Mouse (Mus musculus) fat pad, adult 2 months (tissue): Measurements from ENCODE around the gene Tmsb15a.
"Not testable (repeated sequence)": the region's sequence is repeated elsewhere in the genome, so short reads cannot be mapped to it uniquely, and the experiment has no call there.

Experiments used
- DNase-seq: peaks from one replicate; pipeline ENCODE4 v3.0.0-alpha.2; 2011; ENCODE audit warnings: low read depth, low spot score; ENCODE audit errors: extremely low read depth

The Tmsb15a gene

DNA sequence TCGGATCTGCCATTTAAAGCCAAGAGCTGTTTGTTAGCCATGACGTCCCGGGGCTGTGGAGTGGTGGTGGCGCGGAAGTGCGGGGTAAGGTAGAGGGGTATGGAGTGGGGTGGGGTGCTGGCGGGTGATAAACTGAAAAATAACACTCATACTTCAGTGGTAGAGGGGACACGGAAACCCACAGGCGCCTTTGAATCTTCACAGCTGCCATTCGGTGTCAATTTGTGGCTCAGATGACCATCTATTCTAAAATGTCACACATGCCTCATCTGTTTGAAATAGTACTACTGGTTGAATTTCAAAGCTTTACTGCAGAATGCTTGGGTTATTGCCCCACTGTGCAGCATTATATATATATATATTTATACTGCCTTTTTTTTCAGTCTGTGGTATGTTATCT is at the start of gene Tmsb15a:
TSS of gene Tmsb15a (minus strand) at position 101 of the 400 bp plus-strand sequence.
- no peak for DNase-seq

DNA sequence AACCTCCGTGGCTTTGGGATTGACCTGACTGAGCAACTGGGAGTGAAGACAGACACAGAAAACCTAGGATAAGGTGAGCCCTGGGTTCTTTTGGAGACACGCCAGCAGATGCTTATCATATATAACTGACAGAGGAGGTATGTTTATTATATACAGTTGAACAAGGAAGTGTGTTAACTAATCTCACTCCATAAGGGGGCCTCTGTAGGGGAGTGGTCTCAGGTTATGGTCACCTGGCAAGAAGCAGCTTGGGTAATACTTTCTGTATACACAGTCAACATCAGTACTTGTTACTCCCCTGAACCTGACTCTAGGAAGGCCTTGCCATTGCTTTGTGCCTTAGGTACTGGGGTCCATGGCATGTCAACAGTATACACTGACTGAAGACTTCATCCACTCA is 43.5 kb upstream of the Tmsb15a start:
- DNase-seq: no peak

DNA sequence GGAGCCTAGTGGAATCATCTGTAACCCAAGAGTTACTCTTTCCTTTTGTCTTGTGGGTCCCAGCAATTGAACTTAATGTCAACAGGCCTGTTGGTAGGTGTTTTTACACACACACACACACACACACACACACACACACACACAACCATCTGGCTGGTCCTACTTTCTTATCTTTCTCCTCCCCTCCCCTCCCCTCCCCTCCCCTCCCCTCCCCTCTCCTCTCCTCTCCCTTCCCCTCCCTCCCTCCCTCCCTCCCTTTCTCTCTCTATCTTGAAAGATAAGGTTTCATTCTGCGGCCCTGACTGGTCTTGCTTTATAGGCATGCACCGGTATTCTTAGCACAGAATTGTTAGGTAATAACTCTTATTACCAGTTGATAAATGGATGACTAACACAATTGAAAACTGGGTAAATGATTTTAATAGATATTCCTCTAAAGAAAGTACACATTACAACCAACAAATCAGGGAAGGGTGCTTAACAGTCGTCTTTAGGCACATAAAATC is 43.0 kb upstream of the Tmsb15a start:
- no peak for DNase-seq

DNA sequence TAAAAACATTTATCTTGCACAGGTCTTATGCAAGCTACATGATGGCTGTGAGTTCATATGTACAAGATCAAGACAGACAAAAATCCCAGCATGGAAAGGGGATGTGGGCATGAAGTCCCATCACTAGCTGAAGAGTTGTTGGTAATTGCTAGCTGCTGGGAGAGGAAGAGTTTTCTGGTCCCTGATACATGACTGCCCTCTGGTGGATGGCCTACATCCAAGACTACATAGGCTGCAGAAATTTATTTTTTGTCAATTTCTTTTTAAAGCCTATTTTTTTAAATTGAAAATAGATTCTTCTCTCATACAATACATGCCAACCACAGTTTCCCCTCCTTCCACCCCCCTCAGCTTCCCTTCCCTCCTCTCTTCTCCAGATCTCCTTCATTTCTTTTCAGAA is 36.6 kb upstream of the Tmsb15a start:
- no peak for DNase-seq

DNA sequence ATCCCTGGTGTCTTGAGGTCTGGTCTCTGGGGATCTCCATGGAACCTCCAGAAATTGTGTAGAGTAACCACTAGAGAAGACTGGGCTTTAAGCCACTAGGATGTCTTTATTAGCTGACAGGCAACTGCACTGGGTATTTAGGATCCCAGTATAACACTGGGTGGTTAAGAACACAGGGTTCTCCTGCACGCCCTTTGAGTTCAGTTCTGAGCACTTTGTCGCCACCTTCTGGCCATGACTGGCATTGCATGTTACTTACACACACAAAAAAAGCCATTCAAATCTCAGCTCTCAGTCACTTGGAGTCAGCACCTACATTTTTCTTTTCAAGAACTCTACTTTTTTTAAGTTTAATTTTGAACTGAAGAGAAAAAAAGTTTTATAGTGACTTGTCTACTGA is 27.8 kb upstream of the Tmsb15a start:
- no peak for DNase-seq

DNA sequence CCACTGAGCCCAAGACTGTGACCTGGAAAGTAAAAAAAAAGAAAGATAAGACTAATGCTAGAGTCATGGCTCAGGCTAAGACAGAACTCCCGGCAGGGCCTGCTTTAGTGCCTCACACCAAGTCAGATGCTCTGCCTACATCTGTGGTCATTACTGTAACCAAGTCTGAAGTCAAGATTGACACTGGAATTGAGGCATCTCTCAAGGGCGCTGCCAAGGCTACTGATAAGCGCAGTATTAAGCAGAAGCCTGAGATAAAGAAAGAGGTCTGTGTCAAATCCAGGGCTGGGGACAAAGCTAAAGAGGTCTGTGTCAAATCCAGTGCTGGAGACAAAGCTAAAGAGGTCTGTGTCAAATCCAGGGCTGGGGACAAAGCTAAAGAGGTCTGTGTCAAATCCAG is 20.3 kb upstream of the Tmsb15a start:
- not testable (repeated sequence) for DNase-seq

DNA sequence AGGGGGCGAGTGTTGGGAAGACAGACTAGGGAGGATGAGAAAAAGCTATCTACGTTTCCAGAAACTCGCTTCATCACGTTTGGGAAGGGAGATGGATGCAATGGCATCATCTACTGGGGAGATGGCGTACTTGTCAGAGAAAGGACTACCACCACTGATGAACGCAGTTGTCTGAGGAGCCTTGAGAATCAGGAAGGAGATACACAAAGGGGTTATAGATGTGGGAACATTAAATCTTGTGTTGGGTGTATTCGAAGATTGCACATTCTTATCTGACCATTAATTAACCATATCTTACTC is 17.9 kb upstream of the Tmsb15a start:
- DNase-seq: no peak

DNA sequence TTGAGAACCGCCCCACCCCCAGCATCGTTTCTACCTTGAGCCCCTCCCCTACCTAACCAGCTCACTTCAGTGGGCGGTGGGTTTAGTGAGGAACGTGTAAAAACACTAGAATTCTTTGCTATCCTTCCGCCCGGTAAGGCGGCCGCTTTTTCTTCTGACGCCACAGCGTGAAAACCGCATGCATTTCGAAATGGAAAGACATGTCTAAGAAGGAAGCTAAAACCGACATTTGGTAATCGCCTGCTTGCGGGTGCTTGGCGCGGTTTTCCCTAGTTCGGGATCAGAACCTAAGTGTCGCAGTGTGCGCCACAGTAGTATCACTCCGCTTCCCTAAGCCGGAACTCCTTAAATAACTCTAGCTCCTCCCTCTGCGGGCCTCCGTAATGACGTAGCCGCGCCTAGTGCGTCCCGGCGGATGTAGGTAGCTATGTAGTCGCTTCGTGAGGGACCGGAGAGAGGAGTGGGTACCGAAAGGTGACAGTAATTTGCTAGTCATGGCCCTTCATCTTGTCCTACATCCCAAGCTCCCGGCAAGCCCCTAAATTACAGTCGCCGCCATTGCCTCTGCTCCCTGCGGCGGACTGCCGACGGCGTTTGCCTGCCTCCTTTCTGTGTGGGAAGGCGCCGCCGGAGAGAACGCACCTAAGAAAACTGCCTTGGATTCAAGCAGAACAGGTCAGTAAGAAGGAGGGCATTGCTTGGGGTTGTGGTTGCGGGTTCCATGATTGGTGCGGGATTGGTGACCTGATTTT is 17.4 kb upstream of the Tmsb15a start, which contains the start of the genes Armcx5 and Gprasp1:
TSS of gene Armcx5 (plus strand) at position 430 of the 752 bp plus-strand sequence.
TSS of gene Gprasp1 (plus strand) at position 430 of the 752 bp plus-strand sequence.
- peak; percentile 46 for DNase-seq

DNA sequence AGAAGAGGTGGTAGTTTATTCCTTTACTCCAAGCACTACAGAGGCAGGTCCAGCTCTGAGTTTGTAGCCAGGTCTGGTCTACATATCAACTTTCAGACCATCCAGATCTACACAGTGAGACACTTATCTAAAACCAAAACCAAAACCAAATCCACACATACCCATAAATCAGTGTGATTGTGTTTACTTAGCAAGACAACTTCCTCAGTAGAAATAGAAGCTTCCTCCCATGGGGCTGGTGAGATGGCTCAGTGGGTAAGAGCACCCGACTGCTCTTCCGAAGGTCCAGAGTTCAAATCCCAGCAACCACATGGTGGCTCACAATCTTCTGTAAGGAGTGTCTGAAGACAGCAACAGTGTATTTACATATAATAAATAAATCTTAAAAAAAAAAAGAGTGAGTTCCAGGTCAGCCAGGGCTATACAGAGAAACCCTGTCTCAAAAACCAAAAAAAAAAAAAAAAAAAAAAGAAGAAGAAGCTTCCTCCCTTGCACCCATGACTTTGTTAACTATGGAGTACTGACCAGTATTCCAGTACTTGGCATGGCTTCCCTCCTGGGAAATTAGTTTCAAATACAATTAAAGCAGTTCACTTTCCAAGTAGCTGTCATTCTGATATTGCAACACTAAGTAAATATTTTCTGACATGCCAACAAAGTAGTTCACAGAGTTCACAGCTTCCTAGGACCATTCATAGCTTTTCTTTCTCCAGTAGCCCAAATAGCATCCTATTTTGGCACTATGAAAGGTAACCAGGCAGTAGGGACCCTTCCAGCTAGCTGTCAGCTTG is 13.9 kb upstream of the Tmsb15a start:
- no peak for DNase-seq

DNA sequence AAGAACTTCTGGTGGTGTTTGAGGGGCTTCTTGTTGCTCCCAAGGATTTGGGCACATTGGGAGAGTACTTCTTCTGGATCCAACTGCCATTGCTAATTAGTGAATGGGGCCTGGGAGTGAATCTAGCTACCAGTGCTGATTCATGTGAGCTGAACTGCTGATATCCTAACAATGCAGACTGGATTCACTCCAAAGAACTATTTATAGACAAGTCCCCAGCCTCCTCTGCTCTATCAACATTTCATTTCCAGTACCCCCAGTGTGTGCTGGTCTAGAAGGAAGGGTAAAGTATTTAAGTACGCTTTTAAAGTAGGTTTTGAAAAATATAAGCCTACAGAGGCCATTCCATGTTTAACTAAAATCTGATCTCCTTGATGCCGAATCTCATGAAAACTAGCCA is 12.2 kb downstream of the Tmsb15a start:
- no peak for DNase-seq

DNA sequence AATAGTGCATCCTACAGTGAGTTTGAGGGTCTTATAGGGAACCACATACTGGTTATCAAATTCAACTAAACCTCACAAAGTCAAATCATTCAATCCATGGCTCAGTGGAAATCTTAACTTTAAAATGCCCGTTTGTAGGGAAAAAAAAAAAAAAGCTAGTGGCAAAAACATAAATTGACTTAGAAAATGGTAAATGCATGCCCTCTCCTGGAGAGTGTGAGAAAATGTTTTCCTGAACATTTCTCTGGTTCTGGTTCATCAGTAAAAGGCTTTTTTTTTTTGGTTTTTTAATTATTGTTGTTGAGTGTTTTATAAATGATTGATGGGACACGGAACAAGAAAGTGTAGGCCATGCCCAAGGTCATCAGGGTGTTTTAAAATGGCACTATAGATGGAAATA is 20.7 kb downstream of the Tmsb15a start:
- no peak for DNase-seq

DNA sequence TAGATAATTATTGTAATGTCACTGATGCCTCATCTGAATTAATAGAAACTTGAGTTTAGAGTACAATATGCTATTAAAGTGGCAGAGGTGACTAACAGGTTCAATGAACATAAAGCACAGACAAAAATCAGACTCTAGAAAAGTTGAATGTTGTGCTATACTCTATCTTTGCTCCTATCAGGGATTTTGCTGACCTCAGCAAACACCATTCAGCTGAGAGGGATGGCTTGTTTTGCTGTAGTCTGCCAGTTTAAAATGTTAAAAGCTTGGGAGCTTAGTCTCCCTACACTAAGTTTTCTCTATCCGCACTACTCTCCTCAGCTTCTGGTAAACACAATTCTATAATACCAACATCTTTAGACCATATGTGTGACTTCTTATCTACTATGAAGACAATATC is 21.9 kb downstream of the Tmsb15a start:
- DNase-seq: no peak

DNA sequence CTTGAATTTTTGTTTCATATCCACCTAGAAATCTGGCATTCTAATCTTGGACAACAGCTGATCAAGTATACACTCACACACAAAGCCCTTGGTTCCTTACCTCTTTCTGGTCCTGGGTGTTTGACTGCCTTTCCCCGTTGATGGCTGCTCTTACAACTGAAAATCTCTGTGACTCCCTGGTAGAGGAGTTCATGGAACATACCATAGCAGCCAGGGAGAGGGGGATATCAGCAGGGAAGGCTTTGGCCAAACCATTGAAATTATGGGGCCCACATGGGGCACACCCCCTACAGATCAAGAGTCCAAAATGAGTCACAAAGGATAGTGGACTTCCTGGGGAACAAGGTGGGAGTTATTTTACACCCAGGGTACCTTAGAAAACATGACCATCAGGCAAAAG is 31.4 kb downstream of the Tmsb15a start, which contains the start of gene Tcp11x2:
TSS of gene Tcp11x2 (minus strand) at position 158 of the 400 bp plus-strand sequence.
- no peak for DNase-seq

DNA sequence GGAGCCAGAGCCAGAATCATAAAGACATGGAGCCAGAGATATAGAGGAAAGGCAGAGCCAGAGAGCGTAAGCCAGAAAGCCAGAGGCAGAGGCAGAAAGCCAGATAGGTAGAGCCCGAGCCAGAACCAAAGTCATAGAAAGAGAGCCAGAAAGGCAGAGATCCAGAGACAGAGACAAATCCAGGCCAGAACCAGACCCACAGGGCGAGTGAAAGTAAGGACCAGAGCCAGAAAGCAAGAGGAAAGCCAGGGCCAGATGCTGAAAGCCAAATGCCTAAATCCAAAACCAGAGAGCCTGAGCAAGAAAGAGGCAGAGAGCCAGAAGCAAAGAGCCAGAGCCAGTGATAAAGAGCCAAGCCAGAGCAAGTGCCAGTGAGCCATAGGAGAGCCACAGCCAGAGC is 37.3 kb downstream of the Tmsb15a start:
- DNase-seq: no peak

DNA sequence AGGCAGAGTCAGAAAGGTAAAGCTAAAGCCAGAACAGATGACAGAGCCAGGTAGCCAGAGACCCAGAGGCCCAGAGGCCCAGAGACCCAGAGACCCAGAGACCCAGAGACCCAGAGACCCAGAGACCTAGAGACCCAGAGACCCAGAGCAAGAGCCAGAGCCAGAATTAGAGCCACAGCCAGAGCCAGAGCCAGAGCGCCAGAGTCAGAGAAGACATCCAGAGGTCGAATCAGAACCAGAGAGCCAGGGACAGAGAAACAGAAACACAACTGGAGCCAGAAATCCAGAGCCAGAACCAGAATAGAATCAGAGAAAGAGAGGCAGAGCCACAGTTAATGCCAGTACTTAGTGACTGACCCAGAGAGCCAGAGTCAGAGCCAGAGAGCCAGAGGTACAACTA is 43.2 kb downstream of the Tmsb15a start:
- DNase-seq: no peak
